Mouse (Mus musculus): ENCODE results near the gene Tpp2.

- no peak for TF ChIP-seq CTCF (IDR thresholded peaks at IDR 0.05; ENCODE audit: low read depth, low read length)
- TF ChIP-seq EP300 (IDR thresholded peaks at IDR 0.05; ENCODE audit: insufficient read depth, low read depth, low read length), result no peak
These were observed at the start of gene Tpp2 for GRCm38 (mm10) chr1:43933488-43934415.

Measured in ES-Bruce4 (cell line).